Mouse (Mus musculus) lung, embryonic 15.5 days (tissue): ENCODE results near the gene Gm4756. TPM values are rescaled to one million over a fixed set of nuclear protein-coding genes. Genes with fewer than 3 reads are reported as not detected.
A peak's percentile ranks its signal among the peaks of the same experiment; 100 is the strongest.
"Not testable (repeated sequence)": the region's sequence is repeated elsewhere in the genome, so short reads cannot be mapped to it uniquely, and the experiment has no call there.

Experiments used
- ATAC-seq: fragments of 200-750 bp; cut with Nextera tagmentation; 2 replicates; pipeline ENCODE4 v1.8.0; 2017; ENCODE audit warnings: moderate number of reproducible peaks, borderline replicate concordance; ENCODE audit not compliant: low FRiP score, low TSS enrichment; ENCODE audit errors: extremely low read depth
- H3K27ac ChIP-seq: fragments of 300-500 bp; sonication (generic); 2 replicates; pipeline ENCODE4 v1.5.1; 2015; ENCODE audit warnings: moderate library complexity, mild to moderate bottlenecking, inconsistent platforms
- H3K27me3 ChIP-seq: fragments of 300-500 bp; sonication (generic); 2 replicates; pipeline ENCODE4 v1.6.1; 2015; ENCODE audit warnings: inconsistent platforms
- H3K36me3 ChIP-seq: fragments of 300-500 bp; sonication (generic); 2 replicates; pipeline ENCODE4 v1.6.1; 2015; ENCODE audit warnings: inconsistent platforms
- H3K4me1 ChIP-seq: fragments of 300-500 bp; sonication (generic); 2 replicates; pipeline ENCODE4 v1.6.1; 2015; ENCODE audit warnings: inconsistent platforms
- H3K4me2 ChIP-seq: fragments of 300-500 bp; sonication (generic); 2 replicates; pipeline ENCODE4 v1.6.1; 2015; ENCODE audit warnings: inconsistent platforms, mild to moderate bottlenecking, moderate library complexity
- H3K4me3 ChIP-seq: fragments of 300-500 bp; sonication (generic); 2 replicates; pipeline ENCODE4 v1.5.1; 2015; ENCODE audit warnings: mild to moderate bottlenecking, inconsistent platforms
- H3K9ac ChIP-seq: fragments of 300-500 bp; sonication (generic); 2 replicates; pipeline ENCODE4 v1.6.1; 2015; ENCODE audit warnings: inconsistent platforms
- H3K9me3 ChIP-seq: fragments of 300-500 bp; sonication (generic); 2 replicates; pipeline ENCODE4 v1.6.1; 2016; ENCODE audit warnings: inconsistent platforms
- WGBS: fragments of 180-500 bp; shearing (Covaris S2); methylation state at CpG from one replicate; pipeline ENCODE4 v1.1.7; 2015; 5-methylcytosine and 5-hydroxymethylcytosine counted together
- polyA plus RNA-seq: library from polyadenylated mRNA; unstranded; fragments of >200 nt; fragmentation: Nextera tagmentation; extraction: Ambion mirVana; gene quantifications from 2 replicates; pipeline ENCODE4 v1.2.1, GENCODE M21; 2015

Gene Gm4756
- polyA plus RNA-seq: not detected in 2 replicates

DNA sequence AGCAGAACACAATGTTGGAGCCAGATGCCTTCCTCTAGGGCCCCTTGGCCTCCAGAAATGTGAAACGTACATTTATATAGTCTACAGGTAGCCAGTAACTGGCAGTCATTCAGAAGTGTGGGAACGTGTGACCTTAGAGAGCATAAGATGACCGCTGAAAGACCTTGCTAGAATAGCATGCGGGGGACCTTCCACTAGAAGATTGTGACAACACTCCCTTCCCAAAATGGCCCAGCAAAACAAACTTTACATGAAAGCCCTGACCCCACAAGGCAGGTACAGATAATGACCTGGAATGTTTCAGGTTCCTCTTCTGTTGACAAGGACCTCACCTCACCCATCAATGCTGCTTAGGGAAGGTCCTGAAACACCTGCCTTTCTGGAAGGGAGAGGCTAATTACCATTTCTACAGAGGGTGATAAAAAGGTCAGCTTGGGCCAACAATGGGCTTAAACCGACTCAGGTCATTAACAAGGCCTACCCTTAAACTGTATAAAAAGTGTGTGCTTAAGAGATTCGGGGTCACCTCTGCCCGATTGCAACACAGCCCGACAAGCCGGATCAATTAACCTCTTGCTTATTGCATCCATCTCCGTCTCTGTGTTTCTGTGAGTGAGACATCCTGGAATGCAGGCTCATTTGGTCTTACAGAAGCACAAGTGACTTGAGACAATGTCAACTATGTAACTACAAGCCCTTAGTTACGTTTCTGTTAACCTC lies at the start of gene Gm4756:
Gm4756 (minus strand) TSS at position 51 of the 720 bp plus-strand sequence.
- ATAC-seq: no peak
- H3K27ac ChIP-seq: no peak within 1 kb of the TSS
- no peaks in the 10 kb centered on the region for H3K36me3 ChIP-seq
- no peak within 1 kb of the TSS for H3K9ac ChIP-seq
- no peak within 1 kb of the TSS for H3K4me3 ChIP-seq
- H3K27me3 ChIP-seq: no peaks in the 10 kb centered on the region
- H3K4me2 ChIP-seq: no peak within 1 kb of the TSS
- H3K9me3 ChIP-seq: no peaks in the 10 kb centered on the region
- no peaks in the 10 kb centered on the region for H3K4me1 ChIP-seq
- 68% methylated on average over 11 of the region's 11 CpGs for WGBS

- Histone ChIP-seq H3K4me2 (peak overlapping the region; percentile 33), H3K9me3 (no peaks in the 10 kb centered on the region), H3K4me1 (peaks cover 4% of the 10 kb centered on the region; the same call in 1 of the 2 replicates), H3K27me3 (no peaks in the 10 kb centered on the region), H3K4me3 (no peak overlapping the region), H3K27ac (no peak overlapping the region), H3K36me3 (no peaks in the 10 kb centered on the region), H3K9ac (no peak overlapping the region)
- 17% methylated on average over 9 of the region's 9 CpGs for WGBS
- ATAC-seq: peak; percentile 19; the same call in 1 of the 2 replicates
Observed at GRCm38 (mm10) chr12:72694901-72695463, 45.5 kb upstream of the Gm4756 start.

DNA sequence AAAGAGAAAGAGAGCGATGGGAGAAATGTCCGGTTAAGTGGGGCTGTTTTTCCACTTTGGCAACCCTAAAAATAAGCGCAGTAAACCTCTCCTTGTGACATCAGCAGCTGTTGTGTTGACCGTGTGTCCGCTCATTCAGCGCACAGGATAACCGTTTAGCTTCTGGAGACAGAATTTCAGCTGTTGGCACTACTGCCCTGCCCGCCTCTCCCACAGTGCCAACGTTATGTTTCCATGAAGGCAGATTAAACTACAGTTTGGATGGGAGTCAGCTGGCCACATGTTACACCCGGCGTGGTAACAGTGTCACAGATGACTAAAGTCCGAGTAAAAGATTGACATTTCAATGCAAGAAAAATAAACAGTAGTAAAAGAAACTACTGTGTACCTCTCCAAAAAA lies 45.0 kb upstream of the Gm4756 start:
- WGBS: 43% methylated on average over 12 of the region's 12 CpGs
- no peaks in the 10 kb centered on the region for H3K36me3 ChIP-seq
- no peak overlapping the region for H3K9ac ChIP-seq
- H3K4me3 ChIP-seq: no peak overlapping the region
- peak overlapping the region; percentile 9; the same call in 1 of the 2 replicates for H3K4me2 ChIP-seq
- no peaks in the 10 kb centered on the region for H3K27me3 ChIP-seq
- no peak overlapping the region for H3K27ac ChIP-seq
- ATAC-seq: no peak; the same call in 1 of the 2 replicates
- H3K4me1 ChIP-seq: peaks cover 4% of the 10 kb centered on the region; the same call in 1 of the 2 replicates
- no peaks in the 10 kb centered on the region for H3K9me3 ChIP-seq

- WGBS: 31% methylated on average over 6 of the region's 6 CpGs
- peaks cover 4% of the 10 kb centered on the region; the same call in 1 of the 2 replicates for H3K4me1 ChIP-seq
- H3K27ac ChIP-seq: no peak overlapping the region
- H3K36me3 ChIP-seq: no peaks in the 10 kb centered on the region
- peak overlapping the region; percentile 9; the same call in 1 of the 2 replicates for H3K4me2 ChIP-seq
- no peak for ATAC-seq
- no peak overlapping the region for H3K4me3 ChIP-seq
- no peak overlapping the region for H3K9ac ChIP-seq
- no peaks in the 10 kb centered on the region for H3K27me3 ChIP-seq
- H3K9me3 ChIP-seq: no peaks in the 10 kb centered on the region
Observed at GRCm38 (mm10) chr12:72693895-72694294, 44.4 kb upstream of the Gm4756 start.

- H3K4me3 ChIP-seq, H3K27me3 ChIP-seq, H3K4me1 ChIP-seq, ATAC-seq, H3K27ac ChIP-seq, H3K4me2 ChIP-seq, H3K9me3 ChIP-seq, H3K36me3 ChIP-seq, H3K9ac ChIP-seq: not testable (repeated sequence)
- 61% methylated on average over 2 of the region's 2 CpGs for WGBS
Observed at GRCm38 (mm10) chr12:72688281-72688680, 38.8 kb upstream of the Gm4756 start.

GRCm38 (mm10) chr12:72687741-72688140 lies 38.3 kb upstream of the Gm4756 start:
- WGBS: 61% methylated on average over 6 of the region's 6 CpGs
- H3K4me2 ChIP-seq, ATAC-seq: not testable (repeated sequence)

DNA sequence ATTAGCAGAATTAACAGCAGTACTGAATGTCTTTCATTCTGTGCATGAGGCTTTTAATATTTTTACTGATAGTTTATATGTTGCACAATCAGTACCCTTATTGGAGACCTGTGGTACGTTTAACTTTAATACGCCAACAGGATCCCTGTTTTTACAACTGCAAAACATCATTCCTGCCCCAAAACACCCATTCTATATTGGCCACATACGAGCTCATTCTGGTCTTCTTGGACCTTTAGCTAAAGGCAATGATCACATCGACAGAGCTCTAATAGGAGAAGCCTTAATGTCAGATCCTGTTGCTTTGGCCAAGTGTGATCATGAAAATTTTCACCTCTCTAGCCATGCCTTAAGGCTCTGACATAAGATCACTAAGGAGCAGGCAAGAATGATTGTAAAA lies 37.1 kb upstream of the Gm4756 start:
- 76% methylated on average over 4 of the region's 4 CpGs for WGBS
- not testable (repeated sequence) for H3K27ac ChIP-seq, H3K9ac ChIP-seq, H3K9me3 ChIP-seq, H3K4me2 ChIP-seq, H3K4me1 ChIP-seq, H3K27me3 ChIP-seq, ATAC-seq, H3K36me3 ChIP-seq, H3K4me3 ChIP-seq

More at GRCm38 (mm10) chr12:72687741-72688140, 38.3 kb upstream of the Gm4756 start:
- H3K9ac ChIP-seq, H3K27me3 ChIP-seq, H3K27ac ChIP-seq, H3K4me1 ChIP-seq, H3K9me3 ChIP-seq, H3K36me3 ChIP-seq, H3K4me3 ChIP-seq: not testable (repeated sequence)

DNA sequence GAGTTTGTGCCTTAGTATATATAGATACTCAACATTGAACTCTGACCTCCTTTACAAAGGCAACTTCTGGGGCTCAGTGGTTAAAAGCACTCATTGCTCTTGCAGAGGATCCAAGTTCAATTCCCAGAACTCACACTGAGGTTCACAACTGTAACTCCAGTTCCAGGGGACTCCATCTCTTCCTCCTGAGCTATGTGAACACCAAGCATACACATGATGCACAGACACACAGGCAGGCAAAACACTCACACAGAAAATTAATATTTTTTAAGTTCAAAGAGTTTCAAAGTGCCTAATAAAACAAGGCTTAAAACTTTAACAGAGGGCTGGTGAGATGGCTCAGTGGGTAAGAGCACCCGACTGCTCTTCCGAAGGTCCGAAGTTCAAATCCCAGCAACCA lies 34.2 kb upstream of the Gm4756 start:
- no peaks in the 10 kb centered on the region for H3K4me1 ChIP-seq
- no peaks in the 10 kb centered on the region for H3K36me3 ChIP-seq
- no peak overlapping the region for H3K4me2 ChIP-seq
- no peak overlapping the region for H3K27ac ChIP-seq
- H3K9ac ChIP-seq: no peak overlapping the region
- H3K9me3 ChIP-seq: no peaks in the 10 kb centered on the region
- no peaks in the 10 kb centered on the region for H3K27me3 ChIP-seq
- ATAC-seq: no peak
- 99% methylated on average over 3 of the region's 3 CpGs for WGBS
- no peak overlapping the region for H3K4me3 ChIP-seq

DNA sequence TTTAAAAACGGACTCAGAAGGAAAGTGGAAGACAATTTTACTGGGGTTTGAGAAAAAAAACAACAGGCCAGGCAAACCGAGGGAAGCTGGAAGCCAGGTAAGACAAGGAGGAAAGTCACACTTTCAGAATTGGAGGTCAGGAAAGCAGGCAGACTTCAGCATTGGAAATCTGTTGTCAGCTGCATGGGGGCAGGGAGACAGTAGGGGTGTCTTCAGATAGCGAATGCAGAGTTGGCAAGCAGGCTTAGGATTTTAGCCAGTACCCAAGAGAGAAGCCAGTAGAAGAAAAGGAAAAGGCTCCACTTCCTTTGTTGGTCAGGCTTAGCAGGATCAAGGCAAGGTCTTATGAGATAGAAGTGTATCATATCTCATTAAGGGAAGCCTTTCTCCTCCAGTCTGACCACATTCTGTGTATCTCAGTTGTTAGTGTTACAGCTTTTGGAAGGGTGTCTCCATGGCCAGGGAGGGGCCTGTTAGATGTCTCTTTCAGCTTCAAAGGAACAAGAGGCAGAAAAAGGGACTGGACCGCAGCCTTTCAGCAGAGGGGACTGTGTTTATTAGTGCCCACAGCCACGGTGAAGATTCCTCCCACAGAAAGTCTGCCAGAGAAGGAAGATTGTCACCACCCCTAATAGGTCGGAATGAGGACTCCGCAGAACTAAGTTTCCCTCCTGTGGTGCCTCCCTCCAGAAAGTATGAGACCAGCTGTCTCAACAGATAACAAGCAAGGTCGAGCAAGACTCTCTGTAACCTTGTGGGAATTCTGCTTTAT lies 33.2 kb upstream of the Gm4756 start:
- Histone ChIP-seq H3K27ac (no peak overlapping the region), H3K4me2 (no peak overlapping the region), H3K36me3 (no peaks in the 10 kb centered on the region), H3K4me3 (no peak overlapping the region), H3K9ac (no peak overlapping the region), H3K9me3 (no peaks in the 10 kb centered on the region), H3K27me3 (no peaks in the 10 kb centered on the region), H3K4me1 (no peaks in the 10 kb centered on the region)
- ATAC-seq: no peak
- 49% methylated on average over 8 of the region's 8 CpGs for WGBS

GRCm38 (mm10) chr12:72681919-72682318 lies 32.5 kb upstream of the Gm4756 start:
- no peak overlapping the region for H3K9ac ChIP-seq
- H3K4me1 ChIP-seq: no peaks in the 10 kb centered on the region
- H3K27ac ChIP-seq: no peak overlapping the region
- H3K36me3 ChIP-seq: no peaks in the 10 kb centered on the region
- H3K4me3 ChIP-seq: no peak overlapping the region
- no peak for ATAC-seq
- H3K9me3 ChIP-seq: no peaks in the 10 kb centered on the region
- H3K4me2 ChIP-seq: no peak overlapping the region
- H3K27me3 ChIP-seq: no peaks in the 10 kb centered on the region
- WGBS: 90% methylated on average over 1 of the region's 1 CpGs

DNA sequence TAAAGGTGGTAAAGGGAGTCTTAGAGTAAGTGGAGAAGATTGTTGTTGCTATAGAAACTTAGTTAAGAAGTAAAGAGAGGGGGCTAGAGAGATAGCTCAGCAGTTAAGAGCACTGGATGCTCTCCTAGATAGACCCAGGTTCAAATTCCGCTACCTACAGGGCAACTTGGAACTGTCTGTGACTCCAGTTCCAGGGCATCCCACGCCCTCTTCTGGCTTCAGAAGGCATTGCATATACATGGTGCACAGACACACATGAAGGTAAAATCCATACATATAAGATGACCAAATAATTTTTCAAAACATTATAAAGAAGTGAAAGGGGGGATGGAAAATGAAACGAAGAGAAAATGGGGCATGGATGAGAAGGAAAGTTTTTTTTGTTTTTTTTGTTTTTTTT lies 30.2 kb upstream of the Gm4756 start:
- no peak overlapping the region for H3K4me3 ChIP-seq
- no peak overlapping the region for H3K27ac ChIP-seq
- peaks cover 2% of the 10 kb centered on the region; the same call in 1 of the 2 replicates for H3K4me1 ChIP-seq
- H3K9ac ChIP-seq: no peak overlapping the region
- H3K9me3 ChIP-seq: no peaks in the 10 kb centered on the region
- WGBS: 69% methylated on average over 3 of the region's 3 CpGs
- no peak overlapping the region for H3K4me2 ChIP-seq
- no peak for ATAC-seq
- H3K27me3 ChIP-seq: no peaks in the 10 kb centered on the region
- no peaks in the 10 kb centered on the region for H3K36me3 ChIP-seq

DNA sequence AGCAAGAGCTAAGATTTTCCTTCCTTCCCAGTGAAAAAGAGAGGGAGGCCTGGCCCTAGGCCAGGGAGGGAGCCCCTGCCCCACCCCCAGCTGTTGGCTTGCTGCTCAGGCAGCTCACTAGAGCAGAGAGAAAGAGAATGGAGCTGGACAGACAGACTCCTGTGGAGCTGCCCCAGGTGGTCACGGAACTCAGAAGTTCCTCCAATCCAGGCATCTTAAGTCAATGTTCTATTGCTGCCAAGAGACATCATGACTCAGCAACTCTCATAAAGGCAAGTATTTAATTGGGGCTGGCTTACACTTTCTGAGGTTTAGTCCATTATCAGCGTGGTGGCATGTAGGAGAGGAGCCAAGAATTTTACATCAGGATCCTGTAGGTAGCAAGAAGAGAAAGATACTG lies 25.4 kb upstream of the Gm4756 start:
- WGBS: 56% methylated on average over 2 of the region's 2 CpGs
- Histone ChIP-seq H3K4me1 (peaks cover 10% of the 10 kb centered on the region), H3K9ac (no peak overlapping the region), H3K9me3 (no peaks in the 10 kb centered on the region), H3K27ac (peak overlapping the region; percentile 18; the same call in 1 of the 2 replicates), H3K27me3 (no peaks in the 10 kb centered on the region), H3K36me3 (no peaks in the 10 kb centered on the region), H3K4me2 (no peak overlapping the region), H3K4me3 (no peak overlapping the region)
- ATAC-seq: peak; percentile 59; the same call in 1 of the 2 replicates
